Mouse (Mus musculus): ENCODE data around the gene Lama4.

The Lama4 gene

DNA sequence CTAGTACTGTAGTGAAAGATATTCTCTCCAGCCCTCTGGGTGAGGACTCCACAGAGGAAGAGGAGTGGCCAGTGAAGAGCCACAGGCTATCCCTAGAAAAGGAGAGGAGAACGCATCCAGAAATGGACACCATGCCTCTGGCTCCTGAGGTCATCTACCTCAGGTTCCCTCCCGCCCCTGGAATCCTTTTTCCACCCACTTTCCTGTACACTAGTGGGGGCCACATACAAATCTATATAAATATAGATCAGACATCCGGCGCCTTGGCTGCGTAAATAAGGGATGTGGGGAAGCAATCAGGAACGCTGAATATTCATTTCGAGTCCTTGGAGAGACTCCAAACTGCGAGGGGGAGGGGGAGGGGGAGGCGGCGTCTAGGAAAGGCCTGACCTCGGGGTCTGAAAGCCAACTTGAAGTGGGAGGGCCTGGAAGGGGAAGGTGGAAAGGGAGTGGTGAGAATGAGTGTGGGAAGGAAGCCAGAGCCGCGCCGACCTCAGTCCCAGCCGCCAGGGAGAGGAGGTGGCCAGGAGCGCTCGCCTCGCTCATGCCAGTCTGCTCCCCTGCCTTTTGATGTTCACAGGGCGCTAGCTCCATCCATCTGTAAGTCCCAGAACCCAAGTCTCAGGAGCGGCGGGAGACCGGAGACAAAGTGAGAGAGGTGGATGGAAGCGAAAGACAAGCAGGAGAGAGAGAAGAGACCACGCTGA is at the start of gene Lama4:
TSS of gene Lama4 (plus strand) at position 441 of the 707 bp plus-strand sequence.
- no peak for DNase-seq (ENCODE audit: extremely low read depth, insufficient read length, low spot score)

DNA sequence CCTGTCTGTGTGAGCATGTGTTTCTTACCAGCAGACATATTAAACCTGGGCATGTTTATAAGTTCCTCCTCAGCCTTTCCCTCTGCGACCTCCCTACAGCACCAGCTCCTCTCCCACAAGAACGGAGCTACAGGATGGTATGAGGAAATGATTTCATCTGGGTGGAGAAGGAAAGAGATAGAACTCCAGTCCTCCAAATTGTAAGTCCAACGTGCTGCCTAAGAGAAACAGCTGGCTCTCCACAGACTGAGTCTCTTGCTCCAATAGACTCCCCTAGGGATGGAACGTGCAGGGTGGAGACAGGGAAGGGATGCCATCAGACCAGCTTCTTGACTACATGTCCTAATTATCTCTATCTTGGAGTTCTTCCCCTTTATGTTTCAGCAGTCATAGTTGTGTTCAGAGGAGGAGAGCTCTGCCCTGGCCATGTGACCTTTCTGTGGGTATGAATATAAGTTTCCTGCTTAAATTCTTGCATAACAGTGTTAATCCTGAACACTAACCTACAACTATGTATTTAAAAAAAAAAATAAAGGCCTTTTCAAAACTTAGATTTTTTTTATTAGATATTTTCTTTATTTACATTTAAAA is 49.2 kb upstream of the Lama4 start:
- no peak for DNase-seq (ENCODE audit: extremely low read depth, insufficient read length, low spot score)

DNA sequence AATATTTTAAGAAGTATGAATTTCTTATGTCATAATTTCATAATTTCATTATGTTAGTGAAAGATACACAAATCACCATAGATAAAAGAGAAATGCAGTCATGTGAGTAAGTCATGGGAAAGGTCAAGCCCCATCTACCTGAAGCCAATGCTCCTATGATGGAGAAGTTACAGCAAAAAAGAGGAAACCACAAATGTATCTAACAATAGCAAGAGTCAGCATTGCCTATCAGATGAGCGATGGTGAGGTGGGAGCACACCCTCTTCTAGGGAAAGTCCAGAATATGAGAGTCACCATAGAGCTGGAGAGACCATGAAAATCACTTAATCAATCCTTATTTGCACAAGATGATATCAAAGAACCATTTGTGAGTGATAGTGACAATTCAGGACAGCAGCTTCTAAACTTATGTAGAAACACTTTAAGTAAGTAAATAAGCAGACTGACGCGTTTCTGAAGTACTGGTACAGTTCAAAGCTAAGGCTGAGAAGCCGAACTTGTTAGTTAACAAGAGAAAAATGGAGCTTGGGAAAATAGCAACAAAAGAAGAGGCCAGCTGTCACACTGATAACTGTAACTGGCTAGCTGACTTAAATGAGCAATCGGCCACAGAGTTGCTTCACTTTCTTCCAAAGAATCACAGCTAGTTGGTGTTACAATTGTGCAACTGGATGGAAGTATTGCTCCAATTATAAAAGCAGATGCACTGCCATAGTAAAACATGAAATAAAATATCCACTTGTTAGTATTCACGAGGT is 36.2 kb upstream of the Lama4 start:
- DNase-seq (ENCODE audit: extremely low read depth, insufficient read length, low spot score), result no peak

DNA sequence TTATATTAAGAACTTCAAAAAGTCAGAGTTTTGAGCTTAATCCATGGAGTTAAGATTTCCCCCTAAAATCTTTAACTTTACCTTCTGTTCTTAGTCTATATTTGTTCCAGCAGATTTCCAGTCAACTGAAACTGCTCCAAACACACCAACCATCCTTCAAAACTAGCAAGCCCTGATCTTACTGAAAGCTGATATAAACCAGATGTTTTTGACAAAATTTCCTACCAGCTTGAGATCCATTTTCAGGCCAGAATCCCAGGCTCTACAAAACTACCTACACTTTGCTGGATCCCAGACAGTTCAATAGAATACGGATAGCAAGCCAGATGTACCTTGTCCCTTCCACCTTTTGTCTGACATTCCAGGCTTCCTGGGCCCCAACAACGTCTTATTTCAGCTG is 20.6 kb upstream of the Lama4 start:
- no peak for DNase-seq (ENCODE audit: extremely low read depth, insufficient read length, low spot score)

DNA sequence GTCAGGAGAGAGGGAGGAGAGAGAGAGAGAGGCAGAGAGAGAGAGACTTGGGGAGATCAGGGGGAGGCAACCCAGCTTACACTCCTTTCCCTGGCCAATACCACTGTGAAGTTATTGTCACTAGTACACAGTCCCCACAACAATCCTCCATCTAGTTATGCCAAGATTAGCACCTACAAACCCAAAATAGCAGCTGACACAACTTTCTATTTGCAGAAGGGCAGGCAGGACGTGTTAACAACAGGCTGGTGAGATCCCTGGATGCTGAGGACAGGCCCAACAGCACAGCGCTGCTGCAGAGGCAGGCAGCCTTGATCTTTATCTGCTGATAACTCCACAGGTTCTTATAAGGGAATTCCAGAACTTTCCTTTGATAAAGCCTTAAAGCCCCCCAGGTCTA is 3.4 kb upstream of the Lama4 start:
- no peak for DNase-seq (ENCODE audit: extremely low read depth, insufficient read length, low spot score)

DNA sequence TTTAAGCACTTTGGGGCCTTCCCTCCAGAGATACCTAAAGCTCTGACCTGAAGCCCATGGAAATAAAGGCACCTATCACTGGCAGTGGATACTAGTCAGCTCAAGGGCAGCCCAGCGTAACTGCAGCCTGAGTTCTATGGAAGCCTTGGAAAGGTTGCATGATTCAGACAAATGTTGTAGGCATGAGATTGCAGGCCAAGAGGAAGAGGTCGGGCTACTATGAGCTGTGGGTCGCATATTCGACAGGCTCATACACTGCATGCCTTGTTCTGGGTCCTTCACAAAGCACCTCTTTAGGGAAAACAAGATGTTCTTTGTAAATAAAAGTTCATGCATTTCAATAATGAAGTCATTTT is 618 bp upstream of the Lama4 start:
- DNase-seq (ENCODE audit: extremely low read depth, insufficient read length, low spot score), result no peak

DNA sequence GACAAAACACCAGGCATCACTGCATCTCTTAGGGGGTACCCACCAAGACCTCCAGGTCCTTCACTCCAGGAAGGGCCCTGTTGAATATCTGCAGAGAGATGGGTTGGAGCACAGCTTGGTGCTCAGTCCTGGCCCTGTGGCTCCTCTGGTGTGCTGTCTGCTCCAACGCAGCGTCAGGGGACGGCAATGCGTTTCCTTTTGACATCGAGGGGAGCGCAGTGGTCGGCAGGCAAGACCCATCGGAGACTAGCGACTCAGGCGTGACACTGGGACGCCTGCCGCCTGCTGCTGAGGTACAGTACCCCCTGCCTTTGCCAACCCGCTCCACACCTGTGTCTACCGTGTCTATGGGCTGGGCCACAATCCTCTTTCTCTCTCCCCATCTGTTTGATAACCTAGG is 542 bp downstream of the Lama4 start:
- no peak for DNase-seq (ENCODE audit: extremely low read depth, insufficient read length, low spot score)

DNA sequence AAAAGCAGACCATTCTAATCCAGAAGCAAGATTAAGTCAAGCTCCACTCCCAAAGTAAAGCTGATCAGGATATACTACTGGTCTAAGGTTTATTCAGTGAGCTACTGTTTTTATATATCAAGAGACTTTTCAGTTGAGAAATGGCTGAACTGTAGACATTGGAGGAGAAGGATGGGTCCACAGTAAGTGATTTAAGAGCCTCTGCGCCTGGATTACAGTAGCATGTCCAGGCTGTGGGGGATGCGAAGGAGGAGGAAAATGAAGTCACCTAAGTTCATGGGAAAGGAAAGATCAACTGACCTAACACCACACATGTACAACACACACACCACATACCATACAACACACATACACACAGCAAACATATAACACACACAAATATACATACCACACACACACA is 1.3 kb downstream of the Lama4 start:
- DNase-seq (ENCODE audit: extremely low read depth, insufficient read length, low spot score), result no peak

DNA sequence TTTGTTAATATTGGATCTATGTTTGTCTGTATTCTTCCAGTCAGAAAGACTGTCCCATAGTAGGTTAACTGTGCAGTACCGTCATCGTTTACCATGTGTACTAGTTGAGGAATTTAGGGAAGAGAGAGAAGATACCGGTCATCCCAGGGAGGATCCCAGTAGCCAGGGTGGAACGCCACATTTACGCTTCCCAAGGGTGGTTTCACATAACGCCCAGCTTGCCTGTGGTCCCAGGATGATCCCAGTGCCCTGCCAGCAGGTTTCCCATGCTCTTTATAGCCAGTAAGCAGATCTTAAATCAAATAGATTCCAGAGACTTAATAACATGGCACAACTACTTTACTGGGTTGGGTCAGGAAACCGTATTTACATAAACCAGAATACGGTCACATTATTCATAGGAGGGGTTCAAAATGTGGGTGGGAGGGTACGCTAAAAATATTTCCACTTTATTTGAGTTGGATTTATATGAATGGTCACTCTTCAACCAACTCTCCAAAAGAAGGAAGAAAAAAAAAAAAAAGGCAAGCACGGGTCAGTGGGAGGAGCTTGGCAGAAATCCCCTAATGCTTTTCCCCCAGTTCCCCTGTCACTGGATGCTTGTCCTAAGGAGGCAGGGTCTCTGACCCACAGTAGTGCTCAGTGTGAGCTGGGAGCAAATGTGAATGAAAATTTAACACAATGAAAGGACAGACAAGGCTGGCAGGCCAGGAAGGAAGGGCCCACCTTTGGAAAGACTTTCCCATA is 3.2 kb downstream of the Lama4 start:
- DNase-seq (ENCODE audit: extremely low read depth, insufficient read length, low spot score), result no peak

DNA sequence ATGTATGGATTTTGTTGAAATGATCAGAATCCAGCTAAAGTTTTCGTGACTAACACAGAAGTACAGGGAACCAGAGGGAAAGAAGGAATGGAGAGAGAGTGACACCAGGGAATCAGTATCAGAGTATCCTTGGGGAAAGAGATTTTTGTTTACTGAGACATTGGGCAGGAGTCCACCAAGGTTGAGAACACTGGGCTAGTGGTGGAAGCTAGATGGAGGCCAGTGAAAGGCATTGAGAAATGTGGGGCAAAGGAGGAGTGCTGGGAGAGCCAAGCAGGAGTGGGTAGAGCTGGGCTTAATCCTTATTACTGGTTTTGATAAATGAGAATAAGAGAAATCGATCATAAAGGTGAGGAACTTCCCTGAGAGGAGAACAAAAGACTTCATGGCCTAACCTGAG is 4.2 kb downstream of the Lama4 start:
- no peak for DNase-seq (ENCODE audit: extremely low read depth, insufficient read length, low spot score)

DNA sequence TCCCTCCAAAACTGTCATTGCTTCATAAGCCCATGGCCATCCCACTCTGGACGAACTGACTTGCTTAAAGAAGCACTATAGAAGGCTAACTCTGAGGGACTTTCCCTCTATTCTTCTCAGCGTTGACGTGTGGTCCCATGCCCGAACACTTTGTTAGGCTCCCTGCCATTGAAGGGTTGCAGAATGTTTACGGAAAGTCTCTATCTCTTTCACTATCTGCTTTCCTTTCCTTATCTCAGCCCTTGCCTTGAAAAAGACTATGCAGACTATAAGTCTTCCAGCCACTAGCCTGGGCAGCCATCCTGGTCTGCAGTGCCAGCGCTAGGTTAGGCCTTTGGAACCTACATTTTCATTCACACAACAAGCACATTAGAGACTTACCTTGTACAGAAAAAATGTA is 4.7 kb downstream of the Lama4 start:
- DNase-seq (ENCODE audit: extremely low read depth, insufficient read length, low spot score), result no peak

DNA sequence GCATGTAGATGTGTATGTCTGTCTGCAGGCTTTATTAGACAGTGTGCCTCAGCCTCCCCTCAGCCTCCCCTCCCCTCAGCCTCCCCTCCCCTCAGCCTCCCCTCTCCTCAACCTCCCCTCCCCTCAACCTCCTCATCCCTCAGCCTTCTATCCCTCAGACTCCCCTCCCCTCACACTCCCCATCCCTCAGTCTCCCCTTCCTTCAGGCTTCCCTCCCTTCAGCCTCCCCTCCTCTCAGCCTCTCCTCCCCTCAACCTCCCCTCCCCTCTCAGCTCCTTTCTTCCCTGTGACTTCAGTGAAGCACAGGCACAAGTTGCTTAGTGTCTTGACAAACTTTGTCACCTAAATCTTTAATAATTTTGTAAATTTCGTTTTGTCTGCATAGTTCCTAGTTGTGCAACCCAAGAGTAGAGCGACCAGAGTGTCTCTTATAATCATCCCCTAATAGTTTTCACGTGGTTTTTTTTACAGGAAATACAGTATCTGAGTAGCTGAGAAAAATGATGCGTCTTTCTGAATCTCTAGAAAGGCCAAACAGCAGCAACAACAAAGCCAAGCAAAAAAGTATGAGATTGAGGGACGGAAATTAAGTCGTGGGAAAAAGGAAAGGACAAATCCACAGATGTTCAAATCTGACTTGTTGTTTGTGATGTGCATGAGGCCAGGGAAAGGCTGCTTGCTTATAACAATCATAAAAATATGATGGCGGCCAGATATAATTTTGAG is 7.1 kb downstream of the Lama4 start:
- no peak for DNase-seq (ENCODE audit: extremely low read depth, insufficient read length, low spot score)

DNA sequence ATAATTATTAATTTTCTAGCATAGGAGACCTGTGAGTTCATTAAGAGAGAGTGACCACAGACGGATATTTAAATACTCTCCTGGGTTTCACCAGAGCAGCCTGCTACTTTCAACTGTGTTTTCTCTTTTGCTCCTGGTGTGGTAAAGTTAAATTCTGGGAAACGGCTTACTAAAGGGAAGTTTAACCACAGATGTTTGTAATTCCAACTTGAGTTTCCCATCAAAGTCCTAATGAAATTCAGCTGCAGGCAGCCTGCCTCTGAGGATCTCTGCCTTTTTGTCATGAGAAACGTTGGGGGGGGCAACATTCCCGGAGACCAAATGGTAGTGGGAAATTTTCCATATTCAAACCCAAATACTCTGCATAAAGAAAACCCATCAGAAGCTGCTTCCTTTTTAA is 7.7 kb downstream of the Lama4 start:
- no peak for DNase-seq (ENCODE audit: extremely low read depth, insufficient read length, low spot score)

DNA sequence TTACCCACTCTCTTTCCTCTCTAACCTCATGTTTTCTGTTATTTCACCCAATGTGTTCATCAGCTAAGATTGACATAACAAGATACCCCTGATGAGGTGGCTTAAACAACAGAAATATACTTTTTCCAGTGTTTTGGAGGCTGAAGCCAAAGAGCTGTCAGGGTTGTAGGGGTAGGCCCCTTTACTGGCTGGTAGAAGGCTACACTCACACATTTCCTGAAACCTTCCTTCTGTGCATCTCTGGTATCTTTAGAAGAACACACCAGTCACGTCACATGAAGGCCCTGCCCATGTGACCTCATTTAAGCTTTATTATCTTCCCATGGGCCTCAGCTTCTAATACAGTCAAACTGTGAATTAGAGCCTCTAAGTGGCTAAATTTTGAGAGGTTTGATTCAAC is 12.9 kb downstream of the Lama4 start:
- no peak for DNase-seq (ENCODE audit: extremely low read depth, insufficient read length, low spot score)

DNA sequence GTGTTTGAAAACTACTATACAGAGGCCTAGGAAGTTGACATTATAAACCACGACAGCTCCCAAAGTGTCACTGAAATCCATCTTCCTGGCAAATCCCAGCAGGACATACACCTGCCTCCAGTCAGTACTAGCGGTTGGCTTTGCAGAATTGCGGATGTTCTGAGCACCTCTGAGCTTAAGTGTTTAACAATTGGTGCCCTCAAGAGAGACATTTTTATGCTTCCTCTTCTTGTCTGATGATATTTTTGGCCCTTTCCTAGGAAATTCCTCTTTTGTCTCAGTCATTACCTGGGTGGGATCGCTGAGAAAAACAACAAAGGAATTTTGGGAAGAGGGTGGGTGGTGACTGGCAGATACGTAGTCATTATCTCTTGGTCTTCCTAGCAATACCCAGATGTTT is 14.4 kb downstream of the Lama4 start:
- no peak for DNase-seq (ENCODE audit: extremely low read depth, insufficient read length, low spot score)

DNA sequence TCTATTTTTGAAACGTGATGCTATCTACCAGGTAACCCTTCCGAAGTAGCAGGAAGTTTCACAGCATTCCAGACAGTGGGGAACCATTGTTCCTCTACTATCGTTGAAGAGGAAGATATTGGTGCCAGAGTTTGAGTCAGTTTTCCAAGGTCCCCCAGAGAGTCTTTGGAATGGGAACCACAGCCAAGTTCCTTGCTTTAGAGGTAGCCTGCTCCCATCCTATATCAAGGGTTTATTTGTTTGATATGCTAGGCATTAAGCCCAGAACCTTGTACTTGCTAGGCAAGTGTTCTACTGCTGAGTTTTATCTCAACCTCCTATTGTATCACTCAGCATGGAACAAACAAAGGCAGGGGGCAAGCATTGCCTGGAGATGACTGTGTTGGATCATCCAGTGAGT is 15.7 kb downstream of the Lama4 start:
- DNase-seq (ENCODE audit: extremely low read depth, insufficient read length, low spot score), result no peak

DNA sequence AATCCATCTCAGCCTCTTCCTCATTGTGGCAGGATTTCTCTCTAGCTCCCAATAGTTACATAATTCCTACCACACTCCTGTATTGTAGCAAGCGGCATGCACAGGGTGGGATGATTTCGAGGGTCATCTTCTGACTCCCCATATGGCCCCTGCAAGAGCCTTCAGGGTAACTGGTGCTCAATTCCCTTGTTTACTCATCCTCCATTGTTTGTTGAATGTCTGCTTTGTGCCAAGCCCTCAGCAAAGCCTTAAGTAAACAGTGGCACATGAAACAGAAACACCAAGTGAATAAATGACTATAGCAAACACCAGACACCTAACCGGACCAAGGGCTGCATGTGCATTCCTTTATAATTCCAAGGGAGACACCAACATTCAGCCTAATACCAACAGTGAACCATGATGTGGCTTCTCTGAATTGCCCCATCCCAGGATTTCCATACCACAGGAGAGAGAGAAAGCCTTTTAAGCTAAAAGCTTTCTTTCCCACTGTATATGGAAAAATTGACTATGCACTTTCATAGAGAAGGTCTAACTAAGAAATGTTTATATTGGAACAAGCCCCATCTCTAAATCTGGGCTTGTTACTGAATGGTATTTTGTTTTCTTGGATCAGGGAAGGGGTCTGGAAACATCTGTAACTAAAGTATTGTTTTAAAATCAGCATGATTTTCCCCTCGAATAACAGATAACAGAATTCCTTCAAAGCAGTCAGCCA is 19.2 kb downstream of the Lama4 start:
- DNase-seq (ENCODE audit: extremely low read depth, insufficient read length, low spot score), result no peak

DNA sequence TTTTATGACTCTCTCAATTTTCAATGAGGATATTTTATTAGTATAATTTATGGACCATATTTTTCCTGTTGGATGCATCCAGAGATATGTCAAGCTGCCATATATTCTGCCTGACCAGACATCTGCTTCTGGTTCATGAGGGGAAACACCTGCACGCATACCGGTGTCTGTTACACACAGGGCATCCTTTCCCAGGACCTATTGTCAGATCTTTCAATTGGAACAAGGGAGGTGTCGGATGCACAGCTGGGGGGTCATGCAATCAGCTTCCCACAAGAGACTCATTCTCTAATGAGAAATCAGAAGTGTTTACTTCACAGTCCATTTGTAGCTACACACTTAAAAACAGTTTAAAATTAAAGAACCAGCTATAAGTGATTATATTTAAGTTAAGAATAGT is 20.7 kb downstream of the Lama4 start:
- DNase-seq (ENCODE audit: extremely low read depth, insufficient read length, low spot score), result no peak

DNA sequence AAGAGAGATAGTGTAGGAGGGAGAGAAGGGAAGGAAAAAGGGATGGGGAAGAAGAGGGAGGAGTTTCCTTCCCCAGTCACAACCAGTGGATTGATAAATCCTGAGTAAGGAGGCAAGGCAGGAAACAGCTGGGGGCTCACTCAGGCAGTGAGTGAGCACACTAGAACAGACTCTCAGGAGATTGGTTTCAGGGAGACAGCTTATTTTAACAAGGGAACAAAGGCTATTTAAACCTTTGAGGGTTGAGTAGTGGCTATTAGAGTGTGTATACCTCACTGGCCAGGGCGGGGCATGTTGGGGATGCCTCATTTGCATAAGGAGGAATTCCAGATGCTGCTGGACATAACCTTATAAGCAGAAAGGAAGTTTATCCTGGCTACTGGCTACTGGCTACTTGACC is 27.5 kb downstream of the Lama4 start:
- no peak for DNase-seq (ENCODE audit: extremely low read depth, insufficient read length, low spot score)
